Mouse (Mus musculus) MEL-GATA-1-ER (cell line): ENCODE data around the gene Ctr9.

ENCODE experiments used
- DNase-seq: peaks from one replicate; pipeline ENCODE4 v3.0.0-alpha.2; 2012; ENCODE audit warnings: low read depth; ENCODE audit errors: extremely low read depth

Ctr9 gene

DNA sequence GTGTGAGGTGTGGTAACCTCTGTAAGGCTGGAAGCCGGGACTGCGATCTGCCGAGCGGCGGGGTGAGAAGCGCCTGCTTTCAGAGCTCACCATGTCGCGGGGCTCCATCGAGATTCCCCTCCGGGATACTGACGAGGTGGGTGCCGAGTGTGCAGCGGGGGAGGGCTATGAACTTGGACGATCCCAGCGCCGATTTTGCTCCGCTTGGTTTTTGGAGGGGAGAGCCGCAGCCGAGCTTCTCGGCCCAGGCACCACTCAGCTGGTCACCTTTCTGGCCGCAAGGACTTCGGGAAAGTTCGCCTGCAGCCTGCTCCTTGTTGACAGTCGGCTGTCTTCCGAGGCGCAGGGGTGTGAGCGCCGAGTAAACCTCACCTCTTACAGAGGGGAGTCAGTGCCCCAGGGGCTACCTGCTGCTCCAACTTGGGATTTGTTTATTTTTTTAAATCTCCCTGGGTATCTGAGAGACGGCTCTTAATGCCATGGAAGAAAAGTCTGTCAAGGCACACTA is 349 bp downstream of the Ctr9 start:
- peak; percentile 5 for DNase-seq

DNA sequence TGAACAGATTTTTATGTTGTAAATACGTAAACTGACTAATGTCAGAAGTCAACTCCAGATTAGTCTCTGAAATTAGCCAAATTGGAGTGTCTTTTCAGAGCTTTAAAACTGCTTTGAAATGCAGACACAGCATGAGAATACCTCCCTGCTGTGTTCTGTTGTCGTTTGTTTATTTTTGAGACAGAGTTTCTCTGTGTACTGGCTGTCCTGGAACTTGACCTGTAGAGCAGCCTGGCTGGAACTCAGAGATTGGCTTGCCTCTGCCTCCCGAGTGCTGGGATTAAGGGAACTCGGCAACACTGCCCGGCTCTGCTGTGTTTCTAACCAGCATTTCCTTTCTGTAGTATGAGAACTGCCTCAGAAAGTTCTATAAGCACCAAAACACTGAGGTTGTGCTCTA is 20.2 kb downstream of the Ctr9 start:
- no peak for DNase-seq

DNA sequence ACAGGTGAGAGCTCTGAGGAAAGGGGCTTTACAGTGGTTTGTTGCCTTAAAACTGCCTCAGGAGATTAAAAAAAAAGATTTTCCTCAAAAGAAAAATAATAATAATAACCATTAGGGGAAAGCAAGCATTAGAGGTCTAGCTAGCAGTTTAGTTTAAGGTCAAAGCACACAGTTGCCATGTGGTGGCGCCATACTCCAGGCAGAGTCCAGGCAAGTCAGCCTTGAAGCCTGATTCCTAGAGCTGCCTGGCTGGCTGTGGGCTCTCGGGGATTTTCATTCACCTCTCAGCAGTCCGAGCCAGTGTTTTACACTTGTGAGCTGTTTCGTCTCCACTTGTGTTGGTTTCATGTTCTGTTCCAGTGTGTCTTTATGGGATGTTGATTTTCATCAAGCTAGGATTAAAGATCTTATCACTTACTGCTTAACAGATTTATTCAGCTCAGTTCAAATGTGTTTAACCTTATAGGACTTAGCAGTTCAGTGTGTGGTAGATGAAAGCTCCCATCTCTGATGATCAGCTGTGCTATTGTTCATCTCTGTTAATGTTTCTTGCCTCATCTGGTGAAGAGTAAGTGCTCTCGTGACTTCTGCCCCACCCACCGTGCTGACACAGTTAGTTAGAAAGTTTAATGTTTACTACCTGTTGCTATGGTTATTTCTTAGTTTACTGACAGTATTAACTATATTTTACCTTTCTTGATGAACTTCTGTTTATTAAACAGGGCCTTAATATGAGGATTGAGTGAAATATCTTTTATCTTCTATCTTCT is 21.1 kb downstream of the Ctr9 start:
- DNase-seq = peak; percentile 40

DNA sequence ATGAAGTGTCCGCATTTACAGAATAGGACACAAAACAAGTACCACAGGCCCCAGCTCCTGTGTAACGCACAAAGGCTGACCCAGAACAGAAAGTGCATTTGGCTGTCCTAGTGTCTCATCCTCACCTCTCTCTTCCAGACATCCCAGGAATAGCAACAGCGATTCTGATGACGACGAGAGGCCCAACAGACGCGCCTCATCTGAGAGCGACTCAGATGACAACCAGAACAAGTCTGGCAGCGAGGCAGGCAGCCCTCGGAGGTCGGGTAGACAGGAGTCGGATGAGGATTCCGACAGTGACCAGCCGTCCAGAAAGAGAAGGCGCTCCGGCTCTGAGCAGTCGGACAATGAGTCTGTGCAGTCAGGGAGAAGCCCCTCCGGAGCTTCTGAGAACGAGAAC is 26.5 kb downstream of the Ctr9 start:
- no peak for DNase-seq

DNA sequence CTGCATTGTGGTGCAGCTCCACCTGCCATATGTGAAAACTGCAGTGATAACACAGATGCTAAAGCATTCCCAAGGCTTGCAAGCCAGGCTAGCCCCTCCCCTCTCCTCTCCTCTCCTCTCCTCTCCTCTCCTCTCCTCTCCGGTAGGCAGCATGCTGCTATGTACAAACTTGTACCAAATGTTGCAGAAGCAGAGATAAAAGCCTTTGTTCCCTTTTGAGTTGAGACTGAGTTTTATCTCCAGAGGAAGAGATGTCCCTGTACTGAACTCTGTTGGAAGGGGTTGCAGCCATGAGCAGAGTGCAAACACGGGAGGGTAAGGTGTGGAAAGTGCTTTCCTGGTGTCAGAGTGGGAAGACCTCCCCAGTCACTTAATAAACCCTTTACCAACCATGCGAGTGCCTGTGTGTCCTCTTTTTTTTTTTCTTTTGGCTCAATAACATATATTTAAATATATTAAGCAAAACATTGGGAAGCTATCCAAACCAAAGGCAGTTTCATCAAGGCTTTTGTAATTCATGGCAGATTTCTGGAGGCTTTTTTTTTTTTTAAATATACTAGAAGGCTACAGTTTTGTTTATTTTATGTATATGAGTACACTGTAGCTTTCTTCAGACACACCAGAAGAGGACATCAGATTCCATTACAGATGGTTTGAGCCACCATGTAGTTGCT is 27.4 kb downstream of the Ctr9 start:
- DNase-seq = no peak

DNA sequence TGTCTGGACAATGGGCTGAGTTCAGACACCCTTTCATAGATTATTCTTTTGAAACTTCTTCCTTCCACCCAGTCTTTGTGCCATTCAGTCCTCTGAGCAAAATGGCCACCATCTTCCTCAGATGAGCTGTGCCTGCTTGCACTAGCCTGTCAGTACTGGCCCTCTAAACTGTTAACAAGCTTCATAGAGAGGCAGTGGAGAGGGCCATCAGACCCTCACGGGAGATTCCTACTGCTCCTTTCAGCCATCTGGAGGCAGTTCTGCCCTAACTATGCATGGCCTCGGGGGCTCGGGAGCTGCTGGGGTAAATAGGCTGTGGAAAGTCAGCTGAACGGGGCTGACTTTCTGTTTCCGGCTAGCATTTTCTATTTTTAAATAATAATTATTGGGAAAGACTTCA is 30.8 kb downstream of the Ctr9 start:
- no peak for DNase-seq

DNA sequence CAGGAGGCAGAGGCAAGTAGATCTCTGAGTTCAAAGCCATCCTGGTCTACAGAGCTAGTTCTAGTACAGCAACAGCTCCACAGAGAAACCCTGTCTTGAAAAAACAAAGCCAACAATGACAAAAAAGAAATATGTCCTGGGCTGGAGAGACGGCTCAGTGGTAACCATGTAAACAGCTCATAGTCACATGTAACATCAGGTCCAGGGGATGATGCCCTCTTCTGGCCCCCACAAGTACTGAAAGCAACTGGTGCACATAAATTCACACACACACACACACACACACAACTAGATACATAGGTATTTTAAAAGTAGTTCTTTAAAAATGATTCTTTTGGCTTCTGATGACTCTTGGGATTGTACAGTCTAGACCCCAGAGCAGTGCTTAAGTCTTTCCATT is 34.2 kb downstream of the Ctr9 start:
- DNase-seq = no peak

DNA sequence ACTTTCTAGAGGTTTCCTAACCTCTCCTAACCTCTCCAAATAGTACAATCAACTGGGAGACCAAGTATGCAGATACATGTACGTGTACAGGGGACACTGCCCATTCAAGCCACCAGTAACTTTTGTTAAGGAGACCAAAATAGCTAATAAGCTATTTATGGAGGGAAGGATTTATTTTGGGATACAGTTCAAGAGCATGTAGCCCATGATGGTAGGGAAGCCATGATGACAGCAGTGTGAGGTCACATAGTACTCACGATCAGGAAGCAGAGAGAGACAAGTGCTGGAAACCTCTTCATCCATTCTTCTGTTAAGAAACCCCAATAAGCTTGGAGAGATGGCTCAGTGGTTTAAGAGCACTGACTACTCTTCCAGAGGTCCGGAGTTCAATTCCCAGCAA is 39.4 kb downstream of the Ctr9 start:
- DNase-seq = no peak

DNA sequence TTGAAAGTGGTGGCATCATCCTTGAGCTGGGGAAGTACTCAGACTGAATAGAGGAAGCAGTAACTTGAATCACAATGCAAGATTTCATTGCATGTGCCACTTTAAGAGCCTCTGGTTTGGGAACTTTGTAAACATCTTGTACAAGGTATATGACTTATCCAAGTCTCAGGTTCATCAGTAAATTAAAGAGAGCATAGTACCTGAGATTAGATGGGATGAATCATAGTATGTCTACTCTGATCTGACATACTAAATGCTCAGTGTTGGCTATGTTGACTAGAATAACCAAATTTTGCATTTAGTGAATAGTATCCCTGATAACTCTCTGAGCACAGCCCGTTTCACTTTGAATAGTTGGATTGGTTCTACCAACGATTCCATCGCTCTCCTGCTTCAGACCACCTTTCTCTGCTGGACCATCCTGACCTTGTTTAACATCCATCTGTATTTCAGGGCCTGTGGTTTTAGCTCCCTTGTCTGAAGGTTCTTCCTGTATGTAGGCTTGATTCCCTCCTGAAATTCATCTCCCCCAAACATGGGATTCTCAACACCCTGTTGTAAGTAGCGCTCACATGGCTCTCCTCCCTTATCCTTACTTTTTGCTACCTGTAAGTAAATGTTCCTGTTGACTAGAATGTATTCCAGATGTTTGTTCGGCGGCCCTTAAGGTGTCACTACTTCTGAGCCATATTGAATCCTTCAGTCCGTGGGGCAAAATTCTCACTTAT is 40.9 kb downstream of the Ctr9 start:
- no peak for DNase-seq

DNA sequence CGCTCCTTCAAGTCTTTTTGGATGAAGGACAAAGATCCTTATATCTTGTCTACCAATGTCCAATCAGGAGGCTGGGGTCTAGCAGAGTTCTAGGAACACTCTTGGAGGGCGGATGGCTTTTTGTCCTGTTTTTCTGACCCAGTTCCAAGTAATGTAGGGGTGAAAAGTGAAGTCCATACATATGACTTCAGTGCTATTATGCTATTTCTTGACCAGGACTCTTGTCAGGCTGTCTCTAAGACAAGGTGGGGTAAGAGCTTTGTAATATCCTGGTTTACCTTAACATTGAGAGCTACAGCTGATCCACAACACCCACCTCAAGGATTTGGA is 41.4 kb downstream of the Ctr9 start:
- no peak for DNase-seq

DNA sequence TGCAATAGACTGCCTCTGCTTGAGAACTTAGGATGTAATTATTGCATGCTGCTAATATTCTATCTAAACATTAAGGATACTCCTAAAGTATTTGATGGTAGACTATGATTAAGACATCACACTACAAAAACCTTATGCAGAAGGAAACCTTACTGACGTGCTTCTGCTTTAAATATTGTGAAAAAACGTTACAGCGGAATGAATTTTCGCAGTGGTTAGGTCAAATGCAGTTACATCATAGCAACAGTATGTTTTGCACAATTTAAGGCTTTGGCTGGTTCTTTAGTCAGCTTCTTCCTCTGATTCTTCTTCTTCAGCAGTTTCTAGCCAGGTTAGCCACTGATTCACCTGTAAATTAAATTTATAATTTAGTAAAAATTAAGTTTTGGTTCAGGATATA is 43.7 kb downstream of the Ctr9 start:
- no peak for DNase-seq

DNA sequence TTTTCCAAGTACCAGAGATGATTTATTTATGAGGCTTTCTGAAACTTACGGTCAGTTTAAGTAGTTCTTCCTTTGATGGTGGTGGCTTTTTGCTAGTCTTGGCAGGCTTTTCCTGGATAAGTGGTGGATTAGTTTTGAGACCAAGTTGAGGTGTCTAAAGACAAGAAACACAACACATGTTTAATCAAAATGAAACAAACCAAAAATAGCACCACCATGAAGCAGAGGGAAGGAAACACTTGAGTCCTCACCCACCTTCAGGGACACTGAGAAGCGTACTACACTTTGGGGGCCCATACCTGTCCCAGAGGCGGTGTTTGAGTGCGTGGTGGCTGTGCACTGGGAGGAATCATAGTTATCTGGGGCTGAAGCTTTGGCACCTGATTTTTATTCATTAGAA is 46.5 kb downstream of the Ctr9 start:
- DNase-seq = no peak

DNA sequence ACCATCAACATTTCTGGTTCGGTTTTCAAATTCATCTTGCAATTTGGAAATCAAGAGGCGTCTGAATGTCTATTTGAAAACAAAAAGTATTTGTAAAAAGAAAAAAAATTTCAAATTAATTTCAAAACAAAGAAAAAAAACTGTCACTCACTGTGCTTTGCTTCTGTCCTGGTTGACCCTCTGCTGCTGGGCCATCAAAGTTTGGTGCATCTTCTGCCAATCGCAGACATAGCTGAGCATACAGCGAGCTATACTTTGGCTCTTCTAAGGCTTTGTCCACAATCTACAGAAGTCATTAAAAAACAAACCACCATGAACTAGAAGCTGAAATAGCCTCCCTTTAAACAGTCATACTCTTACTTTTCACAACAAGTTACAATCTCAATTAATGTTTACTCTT is 49.5 kb downstream of the Ctr9 start:
- DNase-seq = no peak

DNA sequence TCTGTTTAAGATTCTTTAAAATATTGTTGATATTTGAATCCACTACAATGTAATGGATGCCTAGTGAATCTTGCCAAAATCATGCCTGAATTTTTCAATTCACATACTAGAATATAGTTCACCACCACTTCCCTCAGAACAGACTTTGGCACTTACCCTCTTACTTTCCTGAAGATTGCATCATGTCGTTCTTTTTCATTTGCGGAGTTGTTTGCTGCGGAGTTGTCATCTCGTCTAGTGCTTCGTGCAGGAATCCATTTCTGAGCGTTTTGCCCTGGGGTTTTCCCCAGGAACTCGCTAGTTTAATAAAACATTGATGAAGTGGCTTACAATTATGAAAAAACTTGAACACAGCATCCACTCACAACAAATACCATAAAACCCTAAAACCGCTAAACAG is 51.3 kb downstream of the Ctr9 start:
- no peak for DNase-seq

DNA sequence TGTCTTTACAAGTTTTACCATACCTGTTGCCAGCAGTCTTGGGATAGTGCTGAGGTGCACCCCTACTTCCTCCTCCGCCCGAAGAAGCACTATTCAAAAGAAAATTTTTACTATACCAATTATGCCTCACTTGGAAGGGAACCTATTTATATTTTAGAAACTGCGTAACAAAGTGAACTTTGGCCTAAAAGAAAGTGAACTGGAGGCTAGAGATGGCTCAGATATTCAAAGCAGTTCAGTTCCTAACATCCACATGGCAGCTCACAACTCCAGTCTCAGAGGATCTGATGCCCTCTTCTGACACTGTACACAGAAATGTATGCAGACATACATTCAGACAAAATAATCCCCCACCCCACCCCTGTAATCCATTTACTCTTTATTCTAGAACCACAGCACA is 52.1 kb downstream of the Ctr9 start:
- no peak for DNase-seq

DNA sequence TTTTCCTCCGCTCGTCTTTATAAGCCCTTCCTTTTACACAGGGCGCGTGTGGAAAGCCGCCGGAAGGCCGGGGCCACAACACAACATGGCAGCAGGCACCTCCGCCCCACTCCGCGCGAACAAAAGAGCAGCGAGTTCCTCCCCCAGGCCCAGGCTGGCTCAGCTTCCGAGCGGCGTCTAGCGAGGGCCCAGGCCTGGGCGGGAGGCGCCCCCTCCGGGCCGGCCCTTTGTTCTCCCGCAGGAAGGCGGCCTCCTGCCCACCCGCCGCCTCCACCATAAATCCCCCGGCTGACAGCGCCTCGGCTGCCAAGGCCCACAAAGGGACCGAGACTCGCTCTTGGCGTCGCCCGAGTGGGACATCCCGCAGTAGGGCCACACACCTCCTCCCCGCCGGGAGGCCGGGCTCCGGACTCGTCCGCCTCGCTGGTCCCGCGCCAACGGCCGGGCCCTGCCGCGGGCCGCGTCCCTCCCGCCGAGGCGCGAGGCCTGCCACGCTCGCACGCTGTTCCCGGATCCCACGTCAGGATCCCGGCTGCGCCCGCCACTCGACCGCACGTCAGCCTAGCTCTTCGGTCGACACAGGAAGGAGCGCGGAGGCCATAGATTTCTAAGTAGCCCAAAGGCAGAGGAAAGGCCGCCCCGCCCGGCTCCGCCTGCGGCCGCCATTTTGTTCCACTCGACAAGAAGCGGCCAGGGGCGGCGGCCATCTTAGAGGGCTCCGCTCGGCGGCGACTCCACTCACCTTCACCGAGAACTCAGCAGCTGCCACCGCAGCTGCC is 53.5 kb downstream of the Ctr9 start:
- no peak for DNase-seq

DNA sequence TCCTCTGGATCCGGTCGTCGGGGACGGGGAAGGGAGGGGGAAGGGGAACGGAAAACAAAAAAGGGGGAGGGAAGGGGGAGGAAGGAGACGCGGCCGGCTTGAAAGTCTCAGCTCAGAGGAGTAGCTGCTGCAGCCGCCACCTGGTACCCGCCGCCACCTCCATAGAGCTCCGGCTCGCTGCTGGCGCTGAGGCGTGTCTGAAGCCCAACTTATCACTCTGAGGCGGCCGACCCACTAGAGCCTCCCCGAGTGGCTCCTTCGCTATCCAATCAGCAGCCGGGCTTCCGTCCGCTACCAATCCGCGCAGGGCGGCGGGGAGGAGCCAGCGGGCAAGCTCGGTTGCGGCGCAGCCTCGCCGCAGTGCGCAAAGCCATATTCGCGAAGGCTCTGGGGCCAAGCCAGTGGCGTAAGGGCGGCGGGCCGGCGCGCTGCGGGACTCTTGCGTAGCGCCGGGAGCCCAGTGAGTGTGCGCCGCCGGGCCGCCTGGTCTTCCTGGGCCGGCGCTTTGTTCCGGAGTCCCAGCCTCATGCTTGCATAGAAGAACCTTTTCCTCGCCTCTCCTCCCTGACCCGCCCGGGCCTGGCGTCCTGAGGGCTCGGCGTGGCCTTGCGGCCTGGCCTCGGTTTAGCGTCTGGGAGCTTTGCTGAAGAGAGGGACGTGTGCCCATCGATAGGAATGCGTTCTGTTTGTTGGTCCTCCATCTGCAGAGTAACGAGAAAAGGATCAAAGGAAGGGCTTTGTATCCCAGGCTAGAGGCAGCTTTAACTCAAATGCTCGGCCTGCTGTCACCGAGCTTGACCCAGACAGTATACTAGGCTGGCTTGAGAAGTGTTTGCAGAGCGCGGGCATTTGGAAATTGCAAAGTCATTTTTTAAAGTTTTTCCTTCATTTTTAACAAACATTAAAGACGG is 54.3 kb downstream of the Ctr9 start, which contains the start of gene Eif4g2:
Gene Eif4g2 (minus strand): TSS at position 209 of the 911 bp plus-strand sequence.
- peak; percentile 93 for DNase-seq

DNA sequence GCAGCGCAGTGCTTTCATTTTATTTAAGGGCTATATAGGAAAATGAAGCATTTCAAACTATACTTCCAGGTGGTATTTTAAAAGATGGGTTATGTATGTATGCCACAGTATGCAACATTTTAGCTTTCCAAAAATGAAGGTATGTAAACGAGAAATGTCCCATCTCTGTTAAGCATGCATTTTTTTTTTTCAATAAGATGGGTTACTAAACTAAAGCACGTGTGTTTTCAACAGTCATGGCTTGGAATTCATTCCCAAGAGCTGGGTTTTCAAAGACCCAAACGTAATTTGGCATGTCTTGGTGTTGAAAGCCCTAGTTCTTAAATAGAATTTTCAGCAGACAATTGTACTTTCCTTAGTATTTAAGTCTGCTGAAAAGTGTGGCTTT is 55.0 kb downstream of the Ctr9 start:
- DNase-seq = no peak

DNA sequence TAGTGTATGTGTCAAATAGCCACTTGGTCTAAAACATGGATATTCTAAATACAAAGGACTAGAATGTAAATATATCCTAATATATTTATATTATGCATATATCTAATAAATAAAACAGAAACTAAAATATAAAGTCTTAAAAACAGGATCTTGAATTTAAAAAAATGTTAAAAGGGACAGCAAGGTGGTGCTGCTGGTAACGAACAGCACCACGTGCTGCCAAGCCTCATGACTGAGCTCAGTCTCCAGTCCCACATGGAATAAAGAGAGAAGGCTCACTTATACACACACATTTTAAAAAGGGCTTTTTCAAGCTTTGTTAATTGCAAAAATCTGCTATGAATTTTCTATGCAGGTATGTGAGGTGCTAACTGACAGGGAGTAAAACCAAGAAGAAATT is 55.7 kb downstream of the Ctr9 start:
- DNase-seq = no peak

DNA sequence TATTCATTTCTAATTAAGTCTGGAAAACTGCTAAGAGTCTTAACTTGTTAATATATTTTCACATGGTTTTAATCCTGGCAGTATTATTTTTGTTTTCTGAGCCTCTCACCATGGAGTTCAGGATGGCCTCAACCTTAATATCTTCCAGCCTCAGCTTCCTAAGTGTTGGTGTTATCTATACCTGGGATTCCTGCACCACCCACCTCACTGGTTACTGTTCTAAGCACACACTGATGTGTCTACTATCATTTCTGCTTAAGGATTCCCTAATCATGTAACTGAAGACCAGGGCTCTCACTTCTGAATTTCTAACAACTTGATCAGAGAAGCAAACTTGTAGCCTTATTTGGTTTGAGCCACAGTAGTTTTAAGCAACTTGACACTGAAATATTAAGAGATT is 56.4 kb downstream of the Ctr9 start:
- DNase-seq = no peak

DNA sequence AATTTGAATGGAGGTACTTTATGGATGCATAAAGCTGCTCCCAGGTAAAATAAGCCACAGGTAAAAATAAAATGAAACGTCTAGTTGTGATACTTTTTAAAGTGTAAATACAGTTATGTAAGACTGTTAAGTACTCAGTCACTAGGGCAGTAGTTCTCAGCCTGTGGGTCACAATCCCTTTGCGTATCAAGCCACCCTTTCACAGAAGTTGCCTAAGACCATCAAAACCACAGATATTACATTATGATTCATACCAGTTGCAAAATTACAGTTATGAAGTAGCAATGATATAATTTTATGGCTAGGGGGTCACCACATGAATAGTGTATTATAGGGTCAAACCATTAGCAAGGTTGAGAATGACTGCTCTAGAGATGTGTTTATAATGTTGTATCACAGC is 66.4 kb downstream of the Ctr9 start:
- DNase-seq = no peak
